Mouse (Mus musculus) cerebellum, postnatal 25 days (tissue): Measurements from ENCODE around the gene Dync1h1.
"Not testable (repeated sequence)": the region's sequence is repeated elsewhere in the genome, so short reads cannot be mapped to it uniquely, and the experiment has no call there.

Experiments
- DNase-seq, 2 experiments: peaks; one replicate each; pipeline ENCODE4 v3.0.0; 2021; ENCODE audit warnings: mixed read lengths in 2 of 2

Dync1h1 gene

GRCm38 (mm10) chr12:110696173-110696974, 95.1 kb downstream of the Dync1h1 start:
- DNase-seq: peak; percentile 99 to 100

DNA sequence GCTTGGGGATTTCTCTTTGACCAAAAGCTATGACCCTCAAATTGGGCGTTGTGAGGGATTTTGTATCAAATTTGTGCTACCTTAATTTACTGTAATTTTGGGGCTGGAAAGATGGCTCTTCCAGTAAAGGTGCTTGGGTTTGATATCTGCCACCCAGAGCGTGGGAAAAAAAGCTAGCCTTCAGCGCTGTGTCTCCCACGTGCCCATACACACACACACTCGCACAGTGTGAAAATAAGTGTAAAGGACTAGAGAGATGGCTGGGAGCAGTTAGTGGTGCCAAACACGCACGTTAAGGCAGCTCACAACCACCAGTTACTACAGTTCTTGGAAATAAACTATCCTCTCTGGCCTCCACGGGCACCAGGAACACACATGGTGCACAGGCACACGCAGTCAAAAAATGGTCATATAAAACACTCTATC, 95.7 kb downstream of the Dync1h1 start:
- DNase-seq: no peak

GRCm38 (mm10) chr12:110697457-110697856, 96.2 kb downstream of the Dync1h1 start:
- no peak for DNase-seq

- DNase-seq: no peak
Measured at GRCm38 (mm10) chr12:110698080-110698479, 96.8 kb downstream of the Dync1h1 start.

GRCm38 (mm10) chr12:110698523-110699170, 97.4 kb downstream of the Dync1h1 start:
- DNase-seq: no peak

GRCm38 (mm10) chr12:110699171-110699547, 97.9 kb downstream of the Dync1h1 start:
- no peak for DNase-seq

DNA sequence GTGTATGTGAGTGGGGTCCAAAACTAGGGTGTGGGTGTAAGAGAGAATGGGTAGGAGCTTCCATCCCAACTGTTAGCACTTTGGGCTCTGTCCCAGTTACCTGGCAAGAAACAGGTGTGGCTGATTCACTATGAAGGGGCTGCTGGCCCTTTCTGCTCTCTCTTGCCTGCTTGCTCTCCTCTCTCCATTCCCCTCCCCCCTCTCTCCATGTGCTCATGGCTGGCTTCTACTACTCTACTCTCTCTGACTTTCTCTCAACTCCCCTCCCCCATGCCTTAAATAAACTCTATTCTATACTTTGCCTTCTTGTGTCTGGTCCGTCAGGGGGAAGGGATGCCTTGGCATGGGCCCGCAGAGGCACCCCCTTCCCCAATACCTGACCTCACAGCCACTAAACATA, 99.5 kb downstream of the Dync1h1 start:
- DNase-seq: no peak

GRCm38 (mm10) chr12:110701363-110701762, 100.1 kb downstream of the Dync1h1 start:
- DNase-seq: not testable (repeated sequence)

GRCm38 (mm10) chr12:110702556-110702955, 101.3 kb downstream of the Dync1h1 start, which contains the start of gene Hsp90aa1:
Hsp90aa1 (minus strand) TSS chr12:110702728.
- no peak for DNase-seq

- peak; percentile 86 to 90 for DNase-seq
Measured at GRCm38 (mm10) chr12:110703008-110703471, 101.8 kb downstream of the Dync1h1 start.

DNA sequence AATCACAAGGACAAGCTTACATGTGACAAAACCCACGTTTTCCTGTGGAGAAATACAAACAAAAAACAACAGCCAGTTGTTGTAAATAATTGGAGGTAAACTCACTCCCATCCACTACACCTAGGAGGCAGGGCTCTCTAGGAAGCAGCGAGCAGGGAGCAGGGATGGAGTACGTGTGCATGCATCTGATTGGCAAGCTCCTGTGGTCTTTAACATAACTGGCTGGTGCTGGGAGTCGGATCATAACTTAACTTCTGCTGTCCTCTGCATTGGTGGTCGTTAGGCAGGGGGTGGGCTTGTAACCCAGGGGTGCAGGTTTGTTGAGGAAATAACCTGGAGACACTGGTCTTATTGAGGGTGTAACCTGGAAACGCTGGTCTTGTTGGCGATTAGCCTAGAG, 102.4 kb downstream of the Dync1h1 start:
- DNase-seq: no peak

- not testable (repeated sequence) for DNase-seq
Measured at GRCm38 (mm10) chr12:110705419-110705818, 104.2 kb downstream of the Dync1h1 start.

DNA sequence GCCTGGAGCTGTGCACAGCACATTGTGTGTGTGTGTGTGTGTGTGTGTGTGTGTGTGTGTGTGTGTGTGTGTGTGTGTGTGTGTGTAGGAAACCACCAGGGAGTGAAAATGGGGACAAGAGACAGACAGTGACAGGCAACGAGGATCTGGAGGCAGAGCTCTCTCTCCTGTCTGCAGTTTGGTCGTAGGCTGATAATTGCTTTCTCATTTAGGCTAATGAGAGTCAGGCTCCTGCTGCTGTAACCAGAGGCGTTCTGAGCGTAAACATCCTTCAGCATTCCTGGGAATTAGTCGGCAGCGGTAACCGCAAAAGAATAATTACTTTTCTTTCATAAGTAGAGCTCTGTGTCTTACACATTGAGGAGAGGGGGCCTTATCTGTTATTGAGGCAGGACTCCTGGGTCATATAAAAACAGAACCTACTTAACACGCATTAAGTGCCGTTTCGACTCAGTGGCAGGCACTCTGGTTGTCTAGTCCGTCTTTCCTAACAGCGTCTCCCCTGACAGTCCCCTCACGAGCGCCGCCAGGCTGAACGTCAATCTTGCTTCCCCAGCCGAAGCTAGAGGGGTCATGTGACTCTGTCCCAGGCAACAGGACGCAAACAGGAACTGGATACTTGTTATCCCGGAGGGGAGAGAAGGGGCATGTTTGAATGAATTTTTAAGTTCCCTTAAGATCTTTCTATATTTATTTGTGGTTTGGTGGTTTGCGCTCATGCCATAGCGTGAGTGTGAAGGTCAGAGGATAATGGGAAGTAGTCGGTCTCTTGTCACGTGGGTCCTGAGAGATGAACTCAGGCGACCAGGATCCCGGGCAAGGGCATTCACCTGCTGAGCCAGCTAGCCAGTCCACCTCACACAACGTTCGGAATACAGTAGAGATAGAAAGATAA, 105.3 kb downstream of the Dync1h1 start:
- DNase-seq: peak; percentile 37 to 55

- DNase-seq: no peak
Measured at GRCm38 (mm10) chr12:110707451-110707850, 106.2 kb downstream of the Dync1h1 start.

DNA sequence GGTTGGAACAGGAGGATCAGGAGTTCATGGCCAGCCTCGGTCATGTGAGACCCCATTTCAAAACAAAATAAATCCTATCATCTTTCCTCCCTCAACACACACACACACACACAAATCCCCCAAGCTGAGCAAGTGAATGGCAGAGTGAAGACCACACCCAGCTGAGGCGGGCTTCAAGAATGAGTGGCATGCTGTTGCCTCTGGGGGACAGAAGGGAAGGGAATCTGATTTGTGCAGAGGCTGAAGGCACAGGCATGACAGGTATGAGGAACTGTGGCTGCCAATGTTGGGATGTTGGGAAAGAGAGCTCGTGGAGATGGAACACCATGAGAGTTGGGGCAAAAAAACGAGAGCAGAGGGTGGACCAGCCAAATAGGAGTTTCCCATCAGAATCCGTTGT, 110.0 kb downstream of the Dync1h1 start:
- DNase-seq: no peak

GRCm38 (mm10) chr12:110713784-110714183, 112.5 kb downstream of the Dync1h1 start:
- DNase-seq: no peak

DNA sequence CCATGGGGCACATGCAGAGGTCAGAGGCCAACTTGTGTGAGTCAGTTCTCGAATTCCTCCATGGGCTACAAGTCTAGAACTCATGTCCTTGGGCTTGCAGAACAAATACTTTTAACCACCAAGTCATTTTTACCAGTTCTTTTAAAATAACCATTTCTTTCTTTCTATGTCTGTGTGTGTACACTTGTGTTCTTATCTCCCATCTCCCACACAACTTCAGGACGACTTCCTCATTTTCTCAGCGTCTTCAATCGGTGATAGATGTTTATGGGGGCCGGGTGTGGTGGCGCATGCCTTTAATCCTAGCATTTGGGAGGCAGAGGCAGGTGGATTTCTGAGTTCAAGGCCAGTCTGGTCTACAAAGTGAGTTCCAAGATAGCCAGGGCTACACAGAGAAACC, 113.0 kb downstream of the Dync1h1 start:
- DNase-seq: no peak

- no peak for DNase-seq
Measured at GRCm38 (mm10) chr12:110716004-110716403, 114.8 kb downstream of the Dync1h1 start.
